Mouse (Mus musculus): ENCODE results near the gene Diras2.

Gene Diras2

GRCm38 (mm10) chr13:52531121-52531520 is at the start of gene Diras2:
Gene Diras2 (minus strand): TSS chr13:52531279.
- no peak for DNase-seq (ENCODE audit: low read depth, low spot score)

- no peak for DNase-seq (ENCODE audit: low read depth, low spot score)
These were observed 47.7 kb upstream of the Diras2 start for GRCm38 (mm10) chr13:52578776-52579175.

DNA sequence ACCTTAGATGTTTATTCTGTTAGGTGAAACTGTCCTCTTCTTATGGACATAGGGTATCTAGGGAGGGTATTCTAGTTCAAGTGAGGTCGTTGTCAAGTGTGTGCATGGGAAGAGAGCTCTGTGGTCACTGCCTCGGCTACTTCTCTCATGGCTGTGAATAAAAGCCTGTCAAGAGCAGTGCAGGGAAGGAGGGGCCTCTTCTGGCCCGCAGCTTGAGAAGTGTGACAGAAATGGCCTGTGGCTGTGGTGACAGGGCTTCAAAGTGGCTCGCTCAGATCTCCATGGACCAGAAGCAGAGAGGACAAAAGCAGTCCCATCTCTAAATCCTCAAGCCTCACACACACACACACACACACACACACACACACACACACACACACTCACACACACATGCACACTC is 46.9 kb upstream of the Diras2 start:
- DNase-seq (ENCODE audit: low read depth, low spot score), result no peak

DNA sequence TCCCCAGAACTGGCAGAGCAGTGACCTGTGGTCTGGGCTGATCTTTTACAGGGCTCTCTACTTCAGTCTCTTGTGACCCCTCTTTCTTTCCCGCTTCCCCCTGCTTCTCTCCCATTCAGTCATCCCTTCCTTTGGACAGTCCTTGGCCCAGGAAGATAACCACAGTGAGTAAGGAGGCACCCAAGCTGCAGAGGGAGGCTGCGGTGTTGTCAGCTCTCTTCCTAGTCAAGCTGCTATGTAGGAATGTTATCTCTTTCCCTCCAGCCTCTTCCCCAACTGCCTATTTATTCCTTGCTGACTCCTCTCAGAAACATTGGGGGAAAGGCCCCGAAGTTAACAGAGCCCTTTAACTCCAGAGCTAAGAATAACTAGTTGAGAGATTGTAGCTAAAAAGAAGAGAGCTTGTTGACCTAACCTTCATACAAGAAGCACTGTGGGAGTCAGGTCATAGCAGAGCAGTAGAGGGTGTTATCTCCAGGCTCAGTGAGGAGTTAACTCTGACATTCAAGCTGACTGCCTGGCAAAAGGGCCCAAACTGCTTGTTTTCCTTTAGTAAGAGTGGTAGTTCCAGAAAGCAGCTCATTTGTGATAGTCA is 46.3 kb upstream of the Diras2 start:
- DNase-seq (ENCODE audit: low read depth, low spot score), result no peak

DNA sequence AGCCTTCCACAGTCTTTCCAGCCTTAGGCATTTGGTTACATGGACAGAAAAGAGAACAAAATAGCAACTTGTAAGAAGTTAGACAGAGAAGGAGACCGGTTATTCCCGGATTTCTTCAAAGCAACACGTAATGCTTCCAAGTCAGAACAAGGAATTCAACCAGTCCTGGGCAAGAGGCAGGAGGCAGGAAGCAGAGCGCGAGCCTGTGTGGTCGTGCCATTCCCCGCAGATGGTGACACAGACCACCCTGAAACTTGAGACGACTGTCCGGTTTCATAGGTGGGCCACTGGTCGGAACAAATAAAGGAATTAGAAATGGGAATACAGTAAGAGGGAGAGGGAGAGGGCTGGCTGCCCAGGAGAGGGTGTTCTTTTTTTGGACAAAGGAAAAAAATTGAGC is 45.8 kb upstream of the Diras2 start:
- no peak for DNase-seq (ENCODE audit: low read depth, low spot score)

GRCm38 (mm10) chr13:52576021-52576614 is 45.0 kb upstream of the Diras2 start:
- no peak for DNase-seq (ENCODE audit: low read depth, low spot score)

DNA sequence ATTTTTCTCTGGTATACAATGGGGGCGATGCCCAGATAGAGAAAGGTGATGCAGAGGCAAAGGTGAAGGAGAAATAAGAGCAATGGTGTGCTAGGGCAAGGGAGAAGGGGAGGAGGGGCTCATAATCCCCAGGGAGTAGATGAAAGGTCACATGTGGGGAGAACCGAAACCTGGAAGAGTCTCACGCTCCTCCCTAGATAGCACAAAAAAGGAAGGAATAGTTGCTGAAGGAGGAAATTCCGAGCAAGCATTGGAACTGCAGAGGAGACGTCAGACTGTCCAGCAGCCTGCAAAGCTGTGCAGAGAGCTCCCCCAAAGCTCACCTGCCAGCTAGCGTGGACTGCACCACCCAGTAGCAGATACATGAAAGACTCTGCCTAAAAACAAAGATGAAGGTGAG is 44.4 kb upstream of the Diras2 start:
- DNase-seq (ENCODE audit: low read depth, low spot score), result no peak

DNA sequence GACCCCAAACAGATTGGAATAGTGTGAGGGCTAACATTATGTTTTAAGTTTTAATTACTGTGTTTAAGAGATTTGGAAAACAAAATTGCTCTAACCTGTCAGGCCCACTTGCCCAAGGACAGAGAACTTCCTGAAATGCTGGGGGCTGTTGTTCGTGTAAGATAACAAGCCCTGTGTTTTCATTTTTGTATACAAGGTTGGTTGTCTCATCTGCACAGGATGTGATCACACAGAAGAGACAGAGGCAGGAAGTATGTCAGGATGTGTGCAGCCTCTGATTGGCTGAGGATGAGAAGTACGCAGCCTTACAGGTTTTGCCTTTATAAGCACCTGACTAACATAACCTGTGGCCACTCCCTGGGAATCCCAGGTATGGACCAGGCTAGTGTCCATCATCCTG is 43.2 kb upstream of the Diras2 start:
- no peak for DNase-seq (ENCODE audit: low read depth, low spot score)

GRCm38 (mm10) chr13:52572451-52573446 is 41.7 kb upstream of the Diras2 start:
- DNase-seq (ENCODE audit: low read depth, low spot score), result no peak

GRCm38 (mm10) chr13:52571591-52572384 is 40.7 kb upstream of the Diras2 start:
- DNase-seq (ENCODE audit: low read depth, low spot score), result no peak

DNA sequence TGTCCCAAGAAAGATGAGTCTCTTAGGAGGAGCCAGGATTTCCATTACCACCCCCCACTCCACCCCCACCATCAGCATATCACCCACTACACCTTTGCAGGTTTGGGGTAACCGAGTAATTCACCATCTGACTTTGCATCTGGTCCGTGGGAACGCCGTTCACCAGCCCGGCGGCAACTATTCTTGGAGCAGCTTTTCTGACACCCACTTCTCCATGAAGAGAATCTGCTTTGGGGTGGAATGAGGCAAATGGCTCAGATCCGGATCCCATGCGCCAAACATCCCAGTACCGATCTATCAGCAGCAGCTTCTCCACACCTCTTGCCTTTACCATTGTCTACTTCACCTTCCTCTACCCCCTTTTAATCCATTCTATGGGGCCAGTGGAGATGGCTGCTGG is 39.2 kb upstream of the Diras2 start:
- no peak for DNase-seq (ENCODE audit: low read depth, low spot score)

DNA sequence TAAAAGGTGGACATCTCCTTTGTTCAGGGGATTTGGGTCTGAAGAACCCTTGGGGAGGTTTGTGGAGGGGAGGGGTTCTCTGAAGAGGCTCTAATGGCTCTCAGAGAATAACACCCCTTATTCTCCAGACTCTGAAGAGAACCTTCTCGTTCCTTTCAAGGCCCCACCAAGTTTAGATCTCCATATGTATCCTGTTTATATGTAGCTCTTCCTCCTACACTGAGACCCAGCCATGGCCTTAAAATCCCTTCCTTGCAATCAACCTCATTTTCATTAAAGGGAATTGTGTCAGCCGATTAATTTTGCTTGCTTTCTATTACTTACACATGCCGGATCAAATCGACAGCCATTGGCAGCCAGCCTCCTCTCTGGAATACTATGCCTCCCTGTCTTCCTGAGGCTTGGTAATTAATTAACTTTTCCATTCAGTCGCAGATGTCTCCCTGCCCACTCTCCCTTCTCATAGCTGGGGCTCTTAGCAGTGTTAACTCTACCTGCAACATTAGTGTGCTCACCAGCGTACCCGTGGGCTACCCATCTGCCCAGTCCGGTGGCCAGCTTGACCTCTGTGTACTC is 38.2 kb upstream of the Diras2 start:
- no peak for DNase-seq (ENCODE audit: low read depth, low spot score)

GRCm38 (mm10) chr13:52566777-52567176 is 35.7 kb upstream of the Diras2 start:
- DNase-seq (ENCODE audit: low read depth, low spot score), result no peak

DNA sequence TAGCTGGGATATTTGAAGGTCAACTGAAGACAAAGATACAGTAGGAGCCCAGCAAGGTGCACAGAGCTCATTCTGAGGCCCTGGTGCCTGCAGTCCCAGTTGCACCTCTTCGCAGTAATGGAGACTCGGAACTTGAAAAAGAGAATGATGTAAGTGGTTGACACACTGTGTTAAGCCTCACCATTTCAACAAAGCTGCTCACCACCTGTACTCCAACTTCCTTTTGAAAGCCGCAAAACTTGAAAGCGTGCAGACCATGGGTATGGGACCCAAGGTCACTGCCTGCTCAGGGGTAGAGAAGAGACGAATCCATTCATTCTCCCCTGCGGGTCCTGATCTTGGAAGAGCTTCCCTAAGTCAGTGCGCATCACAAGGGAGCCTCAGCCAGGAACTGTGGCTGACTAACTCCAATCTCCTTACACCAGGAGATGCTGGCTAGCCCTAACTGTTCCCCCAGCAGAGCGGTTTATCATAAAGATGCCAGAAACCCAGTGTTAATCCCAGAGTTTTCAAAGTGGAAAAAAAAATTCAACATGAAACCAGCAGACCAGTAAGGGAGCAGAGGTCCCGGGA is 35.2 kb upstream of the Diras2 start:
- DNase-seq (ENCODE audit: low read depth, low spot score), result no peak

- DNase-seq (ENCODE audit: low read depth, low spot score), result no peak
These were observed 34.1 kb upstream of the Diras2 start for GRCm38 (mm10) chr13:52565103-52565739.

DNA sequence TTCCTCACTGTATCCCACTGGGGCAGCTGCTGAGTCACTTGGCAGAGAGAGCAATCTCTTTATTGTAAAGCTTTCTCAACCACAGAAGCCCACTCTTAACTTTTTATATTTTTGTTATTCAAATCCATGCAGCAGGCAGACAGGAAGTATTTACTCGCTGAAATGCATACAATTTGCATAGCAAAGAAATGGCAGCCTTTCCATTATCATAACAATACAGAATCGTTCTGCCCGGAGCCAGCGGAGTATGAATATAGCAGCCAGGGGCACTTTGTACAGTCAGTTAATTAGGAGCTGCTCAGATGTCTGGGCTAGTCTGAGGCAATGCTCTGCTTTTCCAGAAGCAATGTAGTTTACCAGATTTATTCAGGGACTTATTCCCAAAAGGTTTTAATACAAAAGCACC is 31.1 kb upstream of the Diras2 start:
- no peak for DNase-seq (ENCODE audit: low read depth, low spot score)

DNA sequence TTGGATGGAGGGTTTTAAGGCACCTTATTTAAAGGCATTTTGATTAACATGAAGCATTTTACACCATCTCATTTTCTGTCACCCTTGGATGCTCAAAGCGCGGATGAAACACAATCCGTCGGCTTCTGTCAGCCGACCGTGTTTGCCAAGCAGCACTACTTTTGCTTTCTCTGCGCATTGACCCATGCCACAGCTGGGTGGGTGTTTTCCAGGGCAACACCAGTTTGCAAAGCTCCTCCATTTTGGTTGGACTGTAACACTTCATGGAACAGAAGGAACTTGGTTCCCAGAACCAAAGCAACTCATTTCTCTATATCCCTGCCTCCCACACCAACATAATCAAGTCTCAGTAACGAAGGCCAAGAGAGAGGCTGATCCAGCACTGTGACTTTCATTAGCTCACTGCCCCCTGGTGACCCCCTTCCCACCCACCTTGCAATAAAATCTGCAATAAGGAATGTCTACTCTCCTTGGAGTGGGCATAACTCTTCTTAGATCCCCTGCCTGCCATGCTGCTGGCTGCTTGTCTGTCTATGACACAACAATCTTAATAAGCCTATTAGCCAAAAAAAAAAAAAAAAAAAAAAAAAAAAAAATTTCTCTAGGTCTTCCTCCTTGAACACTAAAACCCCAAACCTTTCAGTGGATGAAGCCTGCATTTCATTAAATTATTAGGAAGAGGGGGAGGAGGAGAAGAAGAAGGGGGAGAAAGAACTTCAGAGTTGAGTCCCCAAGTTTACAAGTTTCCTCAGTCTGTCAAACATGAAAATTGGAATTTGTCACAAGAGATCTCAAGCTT is 30.5 kb upstream of the Diras2 start:
- DNase-seq (ENCODE audit: low read depth, low spot score), result no peak

- no peak for DNase-seq (ENCODE audit: low read depth, low spot score)
These were observed 26.3 kb upstream of the Diras2 start for GRCm38 (mm10) chr13:52557421-52557820.

GRCm38 (mm10) chr13:52554722-52555121 is 23.6 kb upstream of the Diras2 start:
- DNase-seq (ENCODE audit: low read depth, low spot score), result no peak

All from embryo, embryonic 11.5 days (tissue).